Mouse (Mus musculus): ENCODE data around the gene Vasp. TPM values are rescaled to one million over a fixed set of nuclear protein-coding genes. Genes with fewer than 3 reads are reported as not detected.

Vasp gene
- polyA plus RNA-seq, 1 experiment: 187 TPM

GRCm38 (mm10) chr7:19230041-19230580 is 41.5 kb downstream of the Vasp start:
- Histone ChIP-seq H3K27ac (ENCODE audit: insufficient read depth, low read depth, low read length) (no peak overlapping the region), H3K4me3 (ENCODE audit: insufficient read depth, low read length) (0 out of 2 replicates have a peak overlapping the region, but pooled peaks have one; percentile 65), H3K4me1 (ENCODE audit: control insufficient read depth, insufficient read depth, low read length) (peaks cover 26% of the 10 kb centered on the region)
- TF ChIP-seq POLR2A (IDR thresholded peaks at IDR 0.05; ENCODE audit: borderline replicate concordance, low read depth, low read length) (no peak), CTCF (IDR thresholded peaks at IDR 0.05; ENCODE audit: low read depth, low read length) (no peak)

- TF ChIP-seq CTCF (IDR thresholded peaks at IDR 0.05; ENCODE audit: low read depth, low read length) (no peak), POLR2A (IDR thresholded peaks at IDR 0.05; ENCODE audit: borderline replicate concordance, low read depth, low read length) (no peak)
- Histone ChIP-seq H3K27ac (ENCODE audit: insufficient read depth, low read depth, low read length) (peak overlapping the region; percentile 45), H3K4me1 (ENCODE audit: control insufficient read depth, insufficient read depth, low read length) (peaks cover 20% of the 10 kb centered on the region)
Measured at GRCm38 (mm10) chr7:19229404-19229803, 42.2 kb downstream of the Vasp start.

GRCm38 (mm10) chr7:19228793-19229148 is 42.8 kb downstream of the Vasp start:
- TF ChIP-seq POLR2A (IDR thresholded peaks at IDR 0.05; ENCODE audit: borderline replicate concordance, low read depth, low read length) (no peak), CTCF (IDR thresholded peaks at IDR 0.05; ENCODE audit: low read depth, low read length) (no peak)

More at GRCm38 (mm10) chr7:19229404-19229803, 42.2 kb downstream of the Vasp start:
- peak overlapping the region; percentile 65 for H3K4me3 ChIP-seq (ENCODE audit: insufficient read depth, low read length)

GRCm38 (mm10) chr7:19227883-19228792 is 43.5 kb downstream of the Vasp start, which contains the start of gene Opa3:
Gene Opa3, plus strand, starts transcription at chr7:19228334.
- H3K4me1 ChIP-seq (ENCODE audit: control insufficient read depth, insufficient read depth, low read length): peaks cover 20% of the 10 kb centered on the region
- peak within 1 kb of the TSS; percentile 82 for H3K4me3 ChIP-seq (ENCODE audit: insufficient read depth, low read length)
- peak; percentile 46; the same call in 1 of the 2 replicates for TF ChIP-seq POLR2A (IDR thresholded peaks at IDR 0.05; ENCODE audit: borderline replicate concordance, low read depth, low read length)
- TF ChIP-seq CTCF (IDR thresholded peaks at IDR 0.05; ENCODE audit: low read depth, low read length): no peak
- peak within 1 kb of the TSS; percentile 94 for H3K27ac ChIP-seq (ENCODE audit: insufficient read depth, low read depth, low read length)

More at GRCm38 (mm10) chr7:19228793-19229148, 42.8 kb downstream of the Vasp start:
- Histone ChIP-seq H3K4me3 (ENCODE audit: insufficient read depth, low read length) (peak overlapping the region; percentile 65), H3K27ac (ENCODE audit: insufficient read depth, low read depth, low read length) (peak overlapping the region; percentile 45), H3K4me1 (ENCODE audit: control insufficient read depth, insufficient read depth, low read length) (peaks cover 20% of the 10 kb centered on the region)

- Histone ChIP-seq H3K4me3 (ENCODE audit: insufficient read depth, low read length) (peak overlapping the region; percentile 68), H3K27ac (ENCODE audit: insufficient read depth, low read depth, low read length) (peak overlapping the region; percentile 78), H3K4me1 (ENCODE audit: control insufficient read depth, insufficient read depth, low read length) (peaks cover 15% of the 10 kb centered on the region)
- TF ChIP-seq CTCF (IDR thresholded peaks at IDR 0.05; ENCODE audit: low read depth, low read length): no peak
- no peak for TF ChIP-seq POLR2A (IDR thresholded peaks at IDR 0.05; ENCODE audit: borderline replicate concordance, low read depth, low read length)
Measured at GRCm38 (mm10) chr7:19226817-19227797, 44.5 kb downstream of the Vasp start.

GRCm38 (mm10) chr7:19224933-19225332 is 46.7 kb downstream of the Vasp start:
- Histone ChIP-seq H3K4me3 (ENCODE audit: insufficient read depth, low read length) (no peak overlapping the region), H3K27ac (ENCODE audit: insufficient read depth, low read depth, low read length) (no peak overlapping the region), H3K4me1 (ENCODE audit: control insufficient read depth, insufficient read depth, low read length) (peaks cover 19% of the 10 kb centered on the region)
- TF ChIP-seq CTCF (IDR thresholded peaks at IDR 0.05; ENCODE audit: low read depth, low read length) (no peak), POLR2A (IDR thresholded peaks at IDR 0.05; ENCODE audit: borderline replicate concordance, low read depth, low read length) (no peak)

- no peak overlapping the region for H3K4me3 ChIP-seq (ENCODE audit: insufficient read depth, low read length)
- H3K4me1 ChIP-seq (ENCODE audit: control insufficient read depth, insufficient read depth, low read length): peaks cover 31% of the 10 kb centered on the region
- no peak overlapping the region for H3K27ac ChIP-seq (ENCODE audit: insufficient read depth, low read depth, low read length)
- TF ChIP-seq CTCF (IDR thresholded peaks at IDR 0.05; ENCODE audit: low read depth, low read length) (no peak), POLR2A (IDR thresholded peaks at IDR 0.05; ENCODE audit: borderline replicate concordance, low read depth, low read length) (no peak)
Measured at GRCm38 (mm10) chr7:19222875-19223274, 48.7 kb downstream of the Vasp start.

GRCm38 (mm10) chr7:19222189-19222588 is 49.4 kb downstream of the Vasp start:
- H3K4me3 ChIP-seq (ENCODE audit: insufficient read depth, low read length): no peak overlapping the region
- H3K27ac ChIP-seq (ENCODE audit: insufficient read depth, low read depth, low read length): no peak overlapping the region
- peaks cover 32% of the 10 kb centered on the region for H3K4me1 ChIP-seq (ENCODE audit: control insufficient read depth, insufficient read depth, low read length)
- TF ChIP-seq CTCF (IDR thresholded peaks at IDR 0.05; ENCODE audit: low read depth, low read length): no peak
- no peak for TF ChIP-seq POLR2A (IDR thresholded peaks at IDR 0.05; ENCODE audit: borderline replicate concordance, low read depth, low read length)

GRCm38 (mm10) chr7:19220061-19220460 is 51.6 kb downstream of the Vasp start:
- TF ChIP-seq CTCF (IDR thresholded peaks at IDR 0.05; ENCODE audit: low read depth, low read length) (no peak), POLR2A (IDR thresholded peaks at IDR 0.05; ENCODE audit: borderline replicate concordance, low read depth, low read length) (no peak)
- Histone ChIP-seq H3K4me3 (ENCODE audit: insufficient read depth, low read length) (no peak overlapping the region), H3K27ac (ENCODE audit: insufficient read depth, low read depth, low read length) (no peak overlapping the region), H3K4me1 (ENCODE audit: control insufficient read depth, insufficient read depth, low read length) (peaks cover 32% of the 10 kb centered on the region)

Measured in bone marrow macrophage, adult 2 months (primary cell).